Comparison of ENCODE assay signal across 19 mouse cellular contexts in genomic region chr2:27396656-27397440, GRCm38 (mm10). TPM values are rescaled to one million over a fixed set of nuclear protein-coding genes. Genes with fewer than 3 reads are reported as not detected.
DNase-seq lines count a peak whose midpoint lies in the region; ATAC-seq lines count a peak whose summit lies in the region.
"Had no signal": no experiment of that assay in that cellular context is flagged by ENCODE, and none has a peak within 500 bp of the region (broad histone marks: within the 10 kb centered on the region; RNA-seq: fewer than 3 reads in every experiment).

No protein-coding gene starts in this region.

- H3K9ac ChIP-seq in midbrain, embryonic 12.5 days (replicated peaks): no peak overlapping the region
- H3K9ac ChIP-seq in midbrain, embryonic 11.5 days (ENCODE audit: low read length): no peak overlapping the region
- H3K9ac ChIP-seq in hindbrain, embryonic 15.5 days: no peak overlapping the region
- 0 out of 2 replicates have a peak overlapping the region, but pooled peaks have one; percentile 1 for H3K9ac ChIP-seq in neural tube, embryonic 13.5 days
- H3K9ac ChIP-seq in liver, embryonic 12.5 days: no peak overlapping the region
- H3K9ac ChIP-seq: embryonic facial prominence, embryonic 12.5 days; intestine, embryonic 15.5 days; limb, embryonic 12.5 days; neural tube, embryonic 12.5 days had no signal

- H3K4me3 ChIP-seq in heart, embryonic 10.5 days: no peak overlapping the region
- no peak overlapping the region for H3K4me3 ChIP-seq in midbrain, embryonic 12.5 days
- no peak overlapping the region for H3K4me3 ChIP-seq in midbrain, embryonic 11.5 days (ENCODE audit: low read depth, low read length)
- no peak overlapping the region for H3K4me3 ChIP-seq in hindbrain, embryonic 15.5 days
- no peak overlapping the region for H3K4me3 ChIP-seq in neural tube, embryonic 13.5 days
- no peak overlapping the region for H3K4me3 ChIP-seq in liver, embryonic 12.5 days
- H3K4me3 ChIP-seq: embryonic facial prominence, embryonic 12.5 days; gastrocnemius, adult 2 months; intestine, embryonic 15.5 days; limb, embryonic 12.5 days; neural tube, embryonic 12.5 days had no signal

- 57% methylated on average over 17 of the region's 17 CpGs for WGBS in heart, embryonic 10.5 days
- 52% methylated on average over 17 of the region's 17 CpGs for whole genome bisulfite sequencing in midbrain, embryonic 12.5 days
- WGBS in midbrain, embryonic 11.5 days: 63% methylated on average over 17 of the region's 17 CpGs
- WGBS in hindbrain, embryonic 15.5 days: 50% methylated on average over 17 of the region's 17 CpGs
- 50% methylated on average over 17 of the region's 17 CpGs for WGBS in neural tube, embryonic 13.5 days
- WGBS in liver, embryonic 12.5 days (ENCODE audit: insufficient replicate concordance): 71% methylated on average over 17 of the region's 17 CpGs

- intact Hi-C loops in heart, postnatal 10 days (cut with DNase I): no loop called here

- H3K4me2 ChIP-seq in midbrain, embryonic 12.5 days (replicated peaks): no peak overlapping the region
- H3K4me2 ChIP-seq in midbrain, embryonic 11.5 days: no peak overlapping the region
- no peak overlapping the region for H3K4me2 ChIP-seq in hindbrain, embryonic 15.5 days
- H3K4me2 ChIP-seq in neural tube, embryonic 13.5 days: peak overlapping the region; percentile 0; the same call in 1 of the 2 replicates
- H3K4me2 ChIP-seq in liver, embryonic 12.5 days: no peak overlapping the region
- H3K4me2 ChIP-seq: embryonic facial prominence, embryonic 12.5 days; intestine, embryonic 15.5 days; limb, embryonic 12.5 days; neural tube, embryonic 12.5 days had no signal

- H3K36me3 ChIP-seq in heart, embryonic 10.5 days: peaks cover 16% of the 10 kb centered on the region
- peaks cover 10% of the 10 kb centered on the region; the same call in 1 of the 2 replicates for H3K36me3 ChIP-seq in midbrain, embryonic 12.5 days
- H3K36me3 ChIP-seq in midbrain, embryonic 11.5 days (ENCODE audit: control insufficient read depth, insufficient read depth, low read length): no peaks in the 10 kb centered on the region
- H3K36me3 ChIP-seq in hindbrain, embryonic 15.5 days: no peaks in the 10 kb centered on the region
- H3K36me3 ChIP-seq in neural tube, embryonic 13.5 days: 0 out of 2 replicates have a peak, but pooled peaks cover 4% of the 10 kb centered on the region
- no peaks in the 10 kb centered on the region for H3K36me3 ChIP-seq in liver, embryonic 12.5 days
- H3K36me3 ChIP-seq: intestine, embryonic 15.5 days had no signal

- no peaks in the 10 kb centered on the region for H3K27me3 ChIP-seq in heart, embryonic 10.5 days (ENCODE audit: insufficient read depth, poor library complexity, severe bottlenecking)
- H3K27me3 ChIP-seq in midbrain, embryonic 12.5 days: no peaks in the 10 kb centered on the region
- H3K27me3 ChIP-seq in midbrain, embryonic 11.5 days (ENCODE audit: control insufficient read depth, insufficient read depth, low read length): no peaks in the 10 kb centered on the region
- no peaks in the 10 kb centered on the region for H3K27me3 ChIP-seq in hindbrain, embryonic 15.5 days
- no peaks in the 10 kb centered on the region for H3K27me3 ChIP-seq in neural tube, embryonic 13.5 days
- no peaks in the 10 kb centered on the region for H3K27me3 ChIP-seq in liver, embryonic 12.5 days (replicated peaks)
- H3K27me3 ChIP-seq: embryonic facial prominence, embryonic 12.5 days; intestine, embryonic 15.5 days; limb, embryonic 12.5 days; neural tube, embryonic 12.5 days; Patski had no signal

- peaks cover 56% of the 10 kb centered on the region for H3K4me1 ChIP-seq in heart, embryonic 10.5 days
- H3K4me1 ChIP-seq in midbrain, embryonic 12.5 days: peaks cover 58% of the 10 kb centered on the region
- H3K4me1 ChIP-seq in midbrain, embryonic 11.5 days (ENCODE audit: control insufficient read depth, insufficient read depth, low read length): peaks cover 35% of the 10 kb centered on the region
- peaks cover 46% of the 10 kb centered on the region for H3K4me1 ChIP-seq in hindbrain, embryonic 15.5 days (replicated peaks)
- peaks cover 61% of the 10 kb centered on the region for H3K4me1 ChIP-seq in neural tube, embryonic 13.5 days (replicated peaks)
- peaks cover 38% of the 10 kb centered on the region for H3K4me1 ChIP-seq in liver, embryonic 12.5 days

- peak overlapping the region; percentile 43; the same call in 1 of the 2 replicates for H3K27ac ChIP-seq in heart, embryonic 10.5 days
- peak overlapping the region; percentile 35 for H3K27ac ChIP-seq in midbrain, embryonic 12.5 days (replicated peaks)
- no peak overlapping the region for H3K27ac ChIP-seq in midbrain, embryonic 11.5 days (ENCODE audit: low read depth, low read length)
- H3K27ac ChIP-seq in hindbrain, embryonic 15.5 days (replicated peaks): peak overlapping the region; percentile 80
- peak overlapping the region; percentile 70 for H3K27ac ChIP-seq in neural tube, embryonic 13.5 days (replicated peaks)
- H3K27ac ChIP-seq in liver, embryonic 12.5 days: no peak overlapping the region
- H3K27ac ChIP-seq: embryonic facial prominence, embryonic 12.5 days; gastrocnemius, adult 2 months; intestine, embryonic 15.5 days; limb, embryonic 12.5 days; neural tube, embryonic 12.5 days had no signal

- H3K9me3 ChIP-seq in heart, embryonic 10.5 days: no peaks in the 10 kb centered on the region
- 0 out of 2 replicates have a peak, but pooled peaks cover 8% of the 10 kb centered on the region for H3K9me3 ChIP-seq in midbrain, embryonic 12.5 days
- peaks cover 3% of the 10 kb centered on the region; the same call in 1 of the 2 replicates for H3K9me3 ChIP-seq in midbrain, embryonic 11.5 days (ENCODE audit: control insufficient read depth, low read length)
- no peaks in the 10 kb centered on the region for H3K9me3 ChIP-seq in hindbrain, embryonic 15.5 days
- H3K9me3 ChIP-seq in neural tube, embryonic 13.5 days: peaks cover 4% of the 10 kb centered on the region; the same call in 1 of the 2 replicates
- 0 out of 2 replicates have a peak, but pooled peaks cover 6% of the 10 kb centered on the region for H3K9me3 ChIP-seq in liver, embryonic 12.5 days (replicated peaks)
- H3K9me3 ChIP-seq: intestine, embryonic 15.5 days; neural tube, embryonic 12.5 days had no signal

- no peak for ATAC-seq in midbrain, embryonic 12.5 days (ENCODE audit: low FRiP score, low read depth)
- no peak for ATAC-seq in midbrain, embryonic 11.5 days (ENCODE audit: low FRiP score)
- no peak for ATAC-seq in hindbrain, embryonic 15.5 days (ENCODE audit: low FRiP score, low read depth)
- ATAC-seq in neural tube, embryonic 13.5 days (ENCODE audit: low read depth): 0 out of 2 replicates have a peak, but pooled peaks have one; percentile 17
- ATAC-seq in liver, embryonic 12.5 days: no peak
- ATAC-seq: intestine, embryonic 15.5 days; Patski had no signal

- DNase-seq in heart, embryonic 10.5 days (ENCODE audit: low spot score): no peak
- DNase-seq in heart, postnatal 10 days: no peak
- no peak for DNase-seq in midbrain, embryonic 11.5 days (ENCODE audit: low spot score, missing footprints)
- DNase-seq in lung, postnatal 25 days (ENCODE audit: low spot score): no peak
- DNase-seq: adrenal gland, postnatal 36 days; B cell, adult 2 months; gastrocnemius, adult 2 months; heart, adult 18-20 months; retina, postnatal 1 day; thymus, adult 18-20 months had no signal

RNA-seq across cellular contexts. Expression of gene Vav2, which starts 30.0 kb away (rescaled TPM):
- polyA plus RNA-seq in heart, embryonic 10.5 days (2016; fragmentation: Nextera tagmentation; extraction: Ambion mirVana): 5.1 and 8.1 TPM in 2 replicates
- total RNA-seq in heart, postnatal 10 days (2021): 10 to 100 TPM; 13.1 to 14.4 TPM
- 24.1 and 27.6 TPM in 2 replicates for polyA plus RNA-seq in midbrain, embryonic 12.5 days (2016; fragmentation: Nextera tagmentation; extraction: Ambion mirVana)
- 13.7 and 15.0 TPM in 2 replicates for polyA plus RNA-seq in midbrain, embryonic 11.5 days (2014; fragmentation: Nextera tagmentation; extraction: Ambion mirVana)
- 14.3 and 15.6 TPM in 2 replicates for polyA plus RNA-seq in hindbrain, embryonic 15.5 days (2015; fragmentation: Nextera tagmentation; extraction: Ambion mirVana)
- 14.8 and 15.3 TPM in 2 replicates for polyA plus RNA-seq in neural tube, embryonic 13.5 days (2015; fragmentation: Nextera tagmentation; extraction: Ambion mirVana)
- 5.0 and 5.8 TPM in 2 replicates for polyA plus RNA-seq in liver, embryonic 12.5 days (2016; fragmentation: Nextera tagmentation; extraction: Ambion mirVana)

RNA-seq across cellular contexts. Expression of gene Brd3os, which starts 45.3 kb away (rescaled TPM):
- polyA plus RNA-seq in heart, embryonic 10.5 days (2016; fragmentation: Nextera tagmentation; extraction: Ambion mirVana): 2.3 and 3.3 TPM in 2 replicates
- 1 to 10 TPM; 1.1 to 2.1 TPM for total RNA-seq in heart, postnatal 10 days (2021)
- polyA plus RNA-seq in midbrain, embryonic 12.5 days (2016; fragmentation: Nextera tagmentation; extraction: Ambion mirVana): 16.7 and 17.3 TPM in 2 replicates
- 15.1 and 16.3 TPM in 2 replicates for polyA plus RNA-seq in midbrain, embryonic 11.5 days (2014; fragmentation: Nextera tagmentation; extraction: Ambion mirVana)
- polyA plus RNA-seq in hindbrain, embryonic 15.5 days (2015; fragmentation: Nextera tagmentation; extraction: Ambion mirVana): 40.0 and 44.6 TPM in 2 replicates
- 30.0 and 30.5 TPM in 2 replicates for polyA plus RNA-seq in neural tube, embryonic 13.5 days (2015; fragmentation: Nextera tagmentation; extraction: Ambion mirVana)
- 1.3 and 1.4 TPM in 2 replicates for polyA plus RNA-seq in liver, embryonic 12.5 days (2016; fragmentation: Nextera tagmentation; extraction: Ambion mirVana)

Comparison
In these comparisons a context has a peak if more than half of its experiments do, and no peak if none do; other contexts are left out.
1. H3K27ac ChIP-seq: peak in heart, embryonic 10.5 days (single experiment), midbrain, embryonic 12.5 days (single experiment), hindbrain, embryonic 15.5 days (single experiment) and neural tube, embryonic 13.5 days (single experiment); none in midbrain, embryonic 11.5 days (single experiment) and liver, embryonic 12.5 days (single experiment).